Mouse (Mus musculus) embryonic facial prominence, embryonic 12.5 days (tissue): Measurements from ENCODE around the gene Gabrp. TPM values are rescaled to one million over a fixed set of nuclear protein-coding genes. Genes with fewer than 3 reads are reported as not detected.

Experiments
- ATAC-seq: fragments of 200-750 bp; cut with Nextera tagmentation; 2 replicates; pipeline ENCODE4 v1.8.0; 2017; ENCODE audit not compliant: insufficient number of reproducible peaks, insufficient read depth, low FRiP score, low TSS enrichment
- H3K27ac ChIP-seq: fragments of 300-500 bp; sonication (generic); 2 replicates; pipeline ENCODE4 v1.5.1; 2016; ENCODE audit warnings: mild to moderate bottlenecking
- H3K27me3 ChIP-seq: fragments of 300-500 bp; sonication (generic); 2 replicates; pipeline ENCODE4 v1.6.1; 2016; ENCODE audit warnings: mild to moderate bottlenecking, moderate library complexity
- H3K36me3 ChIP-seq: fragments of 300-500 bp; sonication (generic); 2 replicates; pipeline ENCODE4 v1.6.1; 2016; ENCODE audit warnings: mild to moderate bottlenecking
- H3K4me1 ChIP-seq: fragments of 300-500 bp; sonication (generic); 2 replicates; pipeline ENCODE4 v1.6.1; 2016
- H3K4me2 ChIP-seq: fragments of 300-500 bp; sonication (generic); replicated peaks from 2 replicates; pipeline ENCODE4 v1.6.1; 2016; ENCODE audit warnings: mild to moderate bottlenecking, moderate library complexity
- H3K4me3 ChIP-seq: fragments of 300-500 bp; sonication (generic); 2 replicates; pipeline ENCODE4 v1.5.1; 2016; ENCODE audit warnings: mild to moderate bottlenecking
- H3K9ac ChIP-seq: fragments of 300-500 bp; sonication (generic); 2 replicates; pipeline ENCODE4 v1.6.1; 2016; ENCODE audit warnings: mild to moderate bottlenecking, moderate library complexity
- H3K9me3 ChIP-seq: fragments of 300-500 bp; sonication (generic); 2 replicates; pipeline ENCODE4 v1.6.1; 2016; ENCODE audit warnings: mild to moderate bottlenecking, moderate library complexity
- WGBS: fragments of 180-500 bp; shearing (Covaris S2); methylation state at CpG from one replicate; pipeline ENCODE4 v1.1.7; 2016; 5-methylcytosine and 5-hydroxymethylcytosine counted together
- polyA plus RNA-seq: library from polyadenylated mRNA; unstranded; fragments of >200 nt; fragmentation: Nextera tagmentation; extraction: Ambion mirVana; gene quantifications from 2 replicates; pipeline ENCODE4 v1.2.1, GENCODE M21; 2016

Gabrp gene
- polyA plus RNA-seq, 1 experiment from 2014 or later: 6.4 TPM

DNA sequence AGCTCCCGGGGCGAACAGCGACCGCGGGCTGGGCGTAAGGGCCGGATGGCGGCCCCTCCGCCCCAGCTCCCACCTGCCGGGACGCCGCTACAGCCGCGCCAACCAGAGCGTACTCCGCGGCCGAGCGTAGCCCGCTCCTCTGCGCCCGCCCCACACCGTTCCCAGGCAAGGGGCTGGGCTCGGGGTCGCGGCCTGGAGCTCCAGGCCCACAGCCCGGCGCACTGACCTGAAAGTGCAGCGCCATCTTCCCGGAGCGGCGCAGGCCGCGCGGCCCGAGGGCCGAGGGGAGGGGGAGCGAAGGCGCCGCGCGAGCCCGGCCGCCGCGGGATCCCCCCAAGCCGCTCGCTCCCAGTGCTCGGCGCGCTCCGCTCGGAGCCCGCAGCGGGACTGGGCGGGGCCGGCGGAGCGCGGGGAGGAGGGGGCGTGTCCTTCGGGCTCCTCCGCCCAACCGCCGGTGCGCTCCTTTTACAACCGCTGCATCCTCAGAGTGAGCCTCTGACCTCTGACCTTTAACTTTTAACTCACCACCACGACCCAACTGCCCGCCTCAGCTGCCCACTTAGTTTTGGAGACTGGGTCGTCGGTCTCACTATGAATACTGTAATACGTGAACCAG is 65.3 kb downstream of the Gabrp start, which contains the start of gene Ranbp17:
Gene Ranbp17, minus strand, starts transcription at position 371 of the 616 bp plus-strand sequence.
- WGBS: under 1% methylated on average over 69 of the region's 72 CpGs
- no peaks in the 10 kb centered on the region for H3K9me3 ChIP-seq
- peak within 1 kb of the TSS; percentile 73 for H3K4me2 ChIP-seq
- H3K27me3 ChIP-seq: no peaks in the 10 kb centered on the region
- peak within 1 kb of the TSS; percentile 78 for H3K27ac ChIP-seq
- peak; percentile 83 for ATAC-seq
- no peaks in the 10 kb centered on the region for H3K36me3 ChIP-seq
- H3K4me3 ChIP-seq: peak within 1 kb of the TSS; percentile 87
- peak within 1 kb of the TSS; percentile 78 for H3K9ac ChIP-seq
- no peaks in the 10 kb centered on the region for H3K4me1 ChIP-seq

- peak overlapping the region; percentile 73 for H3K4me2 ChIP-seq
- H3K36me3 ChIP-seq: no peaks in the 10 kb centered on the region
- peak; percentile 82 for ATAC-seq
- no peaks in the 10 kb centered on the region for H3K27me3 ChIP-seq
- H3K4me3 ChIP-seq: peak overlapping the region; percentile 87
- H3K4me1 ChIP-seq: no peaks in the 10 kb centered on the region
- H3K27ac ChIP-seq: peak overlapping the region; percentile 78
- WGBS: 1% methylated on average over 43 of the region's 43 CpGs
- H3K9ac ChIP-seq: peak overlapping the region; percentile 78
- no peaks in the 10 kb centered on the region for H3K9me3 ChIP-seq
These were observed 65.8 kb downstream of the Gabrp start for GRCm38 (mm10) chr11:33512854-33513375.

DNA sequence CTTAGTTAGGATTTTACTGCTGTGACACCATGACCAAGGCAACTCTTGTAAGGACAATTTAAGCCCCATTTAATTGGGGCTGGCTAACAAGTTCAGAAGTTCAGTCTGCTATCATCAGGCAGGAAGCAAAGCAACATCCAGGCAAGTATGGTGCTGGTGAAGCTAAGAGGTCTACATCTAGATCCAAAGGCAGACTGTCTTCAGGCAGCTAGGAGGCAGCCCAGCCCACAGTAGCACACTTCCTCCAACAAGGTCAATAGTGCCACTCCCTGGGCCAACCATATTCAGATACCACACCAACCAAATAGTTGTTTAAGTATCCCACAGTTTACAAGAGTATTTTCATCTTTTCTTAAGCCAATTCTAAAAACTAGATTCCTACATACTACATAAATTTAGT is 69.4 kb downstream of the Gabrp start:
- no peak overlapping the region for H3K4me3 ChIP-seq
- no peak for ATAC-seq
- no peak overlapping the region for H3K4me2 ChIP-seq
- no peak overlapping the region for H3K9ac ChIP-seq
- no peaks in the 10 kb centered on the region for H3K4me1 ChIP-seq
- no peaks in the 10 kb centered on the region for H3K27me3 ChIP-seq
- no peak overlapping the region for H3K27ac ChIP-seq
- H3K9me3 ChIP-seq: no peaks in the 10 kb centered on the region
- H3K36me3 ChIP-seq: no peaks in the 10 kb centered on the region

Other genes starting within 250 kb of the Gabrp start
- gene Ranbp17, start 65.2 kb downstream of the Gabrp start, polyA plus RNA-seq: 8.6 and 9.3 TPM in 2 replicates
- 0.25 and 0.56 TPM in 2 replicates for gene D130052B06Rik, start 20.3 kb upstream of the Gabrp start, polyA plus RNA-seq